Comparison of ENCODE assay signal across 12 mouse cellular contexts in the genomic region with DNA sequence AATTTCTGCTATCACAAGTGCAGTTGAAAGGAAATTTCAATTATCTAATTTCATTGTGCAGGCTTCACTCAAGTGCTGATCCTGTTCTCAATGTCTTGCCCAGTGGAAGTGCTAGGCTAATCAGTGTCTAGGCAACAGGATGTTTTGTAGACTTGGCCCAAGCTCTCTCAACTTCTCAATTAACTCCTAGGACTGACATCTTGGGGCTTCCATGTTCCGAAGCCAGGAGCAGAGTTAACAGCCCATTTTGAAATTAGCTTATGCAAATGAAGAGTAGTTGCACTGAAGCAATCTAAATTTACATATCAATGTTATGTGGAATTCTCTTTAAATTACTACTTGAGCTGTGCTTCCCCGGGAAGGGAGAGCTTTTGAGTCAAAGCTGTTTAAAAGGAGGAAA.
DNase-seq lines count a peak whose midpoint lies in the region; ATAC-seq lines count a peak whose summit lies in the region.
"Had no signal": no experiment of that assay in that cellular context is flagged by ENCODE, and none has a peak within 500 bp of the region (broad histone marks: within the 10 kb centered on the region; RNA-seq: fewer than 3 reads in every experiment).

No protein-coding gene starts in this region.

- H3K9me3 ChIP-seq in hindbrain, embryonic 12.5 days (replicated peaks): no peaks in the 10 kb centered on the region
- no peaks in the 10 kb centered on the region for H3K9me3 ChIP-seq in midbrain, embryonic 16.5 days (replicated peaks; ENCODE audit: control insufficient read depth, low read length, poor library complexity, severe bottlenecking)
- no peaks in the 10 kb centered on the region for H3K9me3 ChIP-seq in kidney, embryonic 14.5 days (ENCODE audit: control insufficient read depth, low read length)
- H3K9me3 ChIP-seq in embryonic facial prominence, embryonic 10.5 days: no peaks in the 10 kb centered on the region

- no peaks in the 10 kb centered on the region for H3K36me3 ChIP-seq in hindbrain, embryonic 12.5 days
- H3K36me3 ChIP-seq in midbrain, embryonic 16.5 days (ENCODE audit: control insufficient read depth, insufficient read depth, low read length): no peaks in the 10 kb centered on the region
- H3K36me3 ChIP-seq in kidney, embryonic 14.5 days (ENCODE audit: control insufficient read depth, insufficient read depth, low read length): no peaks in the 10 kb centered on the region
- H3K36me3 ChIP-seq in embryonic facial prominence, embryonic 10.5 days (replicated peaks): no peaks in the 10 kb centered on the region

- H3K4me2 ChIP-seq in hindbrain, embryonic 12.5 days (replicated peaks): no peak overlapping the region
- H3K4me2 ChIP-seq in midbrain, embryonic 16.5 days (ENCODE audit: low read length): no peak overlapping the region
- H3K4me2 ChIP-seq in kidney, embryonic 14.5 days (replicated peaks; ENCODE audit: low read depth, low read length): no peak overlapping the region
- H3K4me2 ChIP-seq: lung, embryonic 14.5 days had no signal

- no peak overlapping the region for H3K27ac ChIP-seq in hindbrain, embryonic 12.5 days
- H3K27ac ChIP-seq in midbrain, embryonic 16.5 days (ENCODE audit: low read length): no peak overlapping the region
- H3K27ac ChIP-seq in kidney, embryonic 14.5 days (ENCODE audit: low read depth, low read length): no peak overlapping the region
- no peak overlapping the region for H3K27ac ChIP-seq in embryonic facial prominence, embryonic 10.5 days (replicated peaks)

- ATAC-seq in hindbrain, embryonic 12.5 days (ENCODE audit: low FRiP score): peak; percentile 73; the same call in 1 of the 2 replicates
- ATAC-seq in midbrain, embryonic 16.5 days: peak; percentile 83
- ATAC-seq in kidney, embryonic 14.5 days (ENCODE audit: low FRiP score, low TSS enrichment): no peak
- ATAC-seq: activated CD4-positive, CD25-positive, alpha-beta regulatory T cell, adult 4 months; intestine, embryonic 16.5 days had no signal

- DNase-seq in layer of hippocampus, adult 8-10 months (ENCODE audit: low spot score in 2 of 2): peak; percentile 14 to 33
- no peak for DNase-seq in layer of hippocampus, adult 9-10 months (ENCODE audit: low spot score)
- DNase-seq in ZHBTc4 (ENCODE audit: low read depth, low spot score): peak; percentile 58
- no peak for DNase-seq in embryonic facial prominence, embryonic 10.5 days (ENCODE audit: low spot score)
- no peak for DNase-seq in thymus, postnatal 14 days
- DNase-seq: heart, adult 18-20 months; lung, embryonic 14.5 days had no signal

- no peak overlapping the region for H3K4me3 ChIP-seq in hindbrain, embryonic 12.5 days
- no peak overlapping the region for H3K4me3 ChIP-seq in midbrain, embryonic 16.5 days (ENCODE audit: low read depth, low read length)
- no peak overlapping the region for H3K4me3 ChIP-seq in kidney, embryonic 14.5 days (ENCODE audit: low read length)
- H3K4me3 ChIP-seq in embryonic facial prominence, embryonic 10.5 days: no peak overlapping the region

- H3K4me1 ChIP-seq in hindbrain, embryonic 12.5 days: peaks cover 3% of the 10 kb centered on the region; the same call in 1 of the 2 replicates
- H3K4me1 ChIP-seq in midbrain, embryonic 16.5 days (ENCODE audit: control insufficient read depth, insufficient read depth, low read length): no peaks in the 10 kb centered on the region; the same call in 1 of the 2 replicates
- H3K4me1 ChIP-seq in kidney, embryonic 14.5 days (ENCODE audit: control insufficient read depth, insufficient read depth, low read length): no peaks in the 10 kb centered on the region
- H3K4me1 ChIP-seq in embryonic facial prominence, embryonic 10.5 days: 0 out of 2 replicates have a peak, but pooled peaks cover 4% of the 10 kb centered on the region

- H3K9ac ChIP-seq in hindbrain, embryonic 12.5 days: no peak overlapping the region
- H3K9ac ChIP-seq in midbrain, embryonic 16.5 days (ENCODE audit: low read depth, low read length): no peak overlapping the region
- no peak overlapping the region for H3K9ac ChIP-seq in kidney, embryonic 14.5 days (ENCODE audit: low read depth, low read length)
- H3K9ac ChIP-seq: lung, embryonic 14.5 days had no signal

- WGBS in hindbrain, embryonic 12.5 days: 26% methylated on average over 2 of the region's 2 CpGs
- WGBS in midbrain, embryonic 16.5 days: 22% methylated on average over 2 of the region's 2 CpGs
- 24% methylated on average over 2 of the region's 2 CpGs for WGBS in kidney, embryonic 14.5 days
- 57% methylated on average over 2 of the region's 2 CpGs for WGBS in embryonic facial prominence, embryonic 10.5 days

- no peaks in the 10 kb centered on the region for H3K27me3 ChIP-seq in hindbrain, embryonic 12.5 days
- no peaks in the 10 kb centered on the region for H3K27me3 ChIP-seq in midbrain, embryonic 16.5 days (ENCODE audit: control insufficient read depth, insufficient read depth, low read depth, low read length)
- H3K27me3 ChIP-seq in kidney, embryonic 14.5 days (ENCODE audit: control insufficient read depth, insufficient read depth, low read length): no peaks in the 10 kb centered on the region
- H3K27me3 ChIP-seq in embryonic facial prominence, embryonic 10.5 days (replicated peaks; ENCODE audit: low read depth, poor library complexity, severe bottlenecking): no peaks in the 10 kb centered on the region

Comparison
In these comparisons a context has a peak if more than half of its experiments do, and no peak if none do; other contexts are left out.
1. DNase-seq: peak in layer of hippocampus, adult 8-10 months (2 of 2) and ZHBTc4 (single experiment); none in layer of hippocampus, adult 9-10 months (single experiment), embryonic facial prominence, embryonic 10.5 days (single experiment) and thymus, postnatal 14 days (single experiment).